Mouse (Mus musculus): Measurements from ENCODE around the gene Sgk2. TPM values are rescaled to one million over a fixed set of nuclear protein-coding genes. Genes with fewer than 3 reads are reported as not detected.
"Not testable (repeated sequence)": the region's sequence is repeated elsewhere in the genome, so short reads cannot be mapped to it uniquely, and the experiment has no call there.

The Sgk2 gene
- total RNA-seq, 2 experiments from 2014 or later, result 0.27 to 0.34 TPM

- DNase-seq (ENCODE audit: low spot score in 2 of 2), result no peak
Observed at GRCm38 (mm10) chr2:163056584-163056983, 69.5 kb downstream of the Sgk2 start.

- not testable (repeated sequence) for DNase-seq (ENCODE audit: low spot score in 2 of 2)
Observed at GRCm38 (mm10) chr2:163058981-163059380, 71.9 kb downstream of the Sgk2 start.

- no peak for DNase-seq (ENCODE audit: low spot score in 2 of 2)
Observed at GRCm38 (mm10) chr2:163060630-163061029, 73.5 kb downstream of the Sgk2 start.

GRCm38 (mm10) chr2:163061203-163062118 lies 74.3 kb downstream of the Sgk2 start:
- DNase-seq (ENCODE audit: low spot score in 2 of 2), result no peak

GRCm38 (mm10) chr2:163062119-163062508 lies 75.0 kb downstream of the Sgk2 start:
- no peak for DNase-seq (ENCODE audit: low spot score in 2 of 2)

Other genes with a start within 250 kb of the Sgk2 start
- 100 to 1,000 TPM; 127 to 146 TPM for gene Srsf6, start 55.8 kb upstream of the Sgk2 start, total RNA-seq (2021)
- 10 to 100 TPM; 25.9 to 30.1 TPM for gene L3mbtl1, start 43.9 kb upstream of the Sgk2 start, total RNA-seq (2021)
- gene Ift52, start 30.0 kb downstream of the Sgk2 start, total RNA-seq (2021), result 10 to 100 TPM; 25.9 to 29.1 TPM
- gene Mybl2, start 67.4 kb downstream of the Sgk2 start, total RNA-seq (2021), result 1 to 10 TPM; 2.6 to 3.4 TPM
- gene Gtsf1l, start 100.5 kb downstream of the Sgk2 start, total RNA-seq (2021), result not detected
- gene Tox2, start 215.8 kb downstream of the Sgk2 start, total RNA-seq (2021), result 10 to 100 TPM; 24.3 to 24.4 TPM